Mouse (Mus musculus) left cerebral cortex, postnatal 4 days (tissue): ENCODE measurements at regions not wholly inside any gene's neighbourhood (a gene's known extent, or its start where the extent isn't known, plus 50 kb on each side); places are given as distances from the start of the nearest gene placed in this dataset.

ENCODE experiments used
- DNase-seq: peaks from one replicate; pipeline ENCODE4 v3.0.0-alpha.2; 2022
- intact Hi-C: fragments of 180-260 bp; cut with DNase I; formaldehyde crosslinking; loops from one replicate; pipeline ENCODE4 v1.15.1; 2025

GRCm38 (mm10) chr11:112519076-112519475, 262.9 kb upstream of the Sox9 start:
- no peak for DNase-seq
- intact Hi-C loops = no loop called here

GRCm38 (mm10) chr11:112524983-112525382, 257.0 kb upstream of the Sox9 start:
- no peak for DNase-seq
- intact Hi-C loops = no loop called here

- DNase-seq = no peak
- intact Hi-C loops = no loop called here
These were observed 239.5 kb upstream of the Sox9 start for GRCm38 (mm10) chr11:112542573-112542972.

- DNase-seq = peak; percentile 16
- intact Hi-C loops = no loop called here
These were observed 238.6 kb upstream of the Sox9 start for GRCm38 (mm10) chr11:112543473-112543872.

GRCm38 (mm10) chr11:112545231-112546010, 236.6 kb upstream of the Sox9 start:
- intact Hi-C loops = no loop called here
- DNase-seq = no peak

- intact Hi-C loops = no loop called here
- DNase-seq = no peak
These were observed 235.9 kb upstream of the Sox9 start for GRCm38 (mm10) chr11:112546162-112546561.

- no peak for DNase-seq
- intact Hi-C loops = no loop called here
These were observed 229.2 kb upstream of the Sox9 start for GRCm38 (mm10) chr11:112552838-112553237.

- DNase-seq = no peak
- intact Hi-C loops = no loop called here
These were observed 219.0 kb upstream of the Sox9 start for GRCm38 (mm10) chr11:112563027-112563426.

GRCm38 (mm10) chr11:112564706-112565215, 217.3 kb upstream of the Sox9 start:
- no peak for DNase-seq
- intact Hi-C loops = no loop called here

GRCm38 (mm10) chr11:112566071-112566470, 216.0 kb upstream of the Sox9 start:
- DNase-seq = no peak
- intact Hi-C loops = no loop called here

- no peak for DNase-seq
- intact Hi-C loops = no loop called here
These were observed 194.6 kb upstream of the Sox9 start for GRCm38 (mm10) chr11:112587386-112587785.

GRCm38 (mm10) chr11:112588088-112588487, 193.9 kb upstream of the Sox9 start:
- no peak for DNase-seq
- intact Hi-C loops = no loop called here

GRCm38 (mm10) chr11:112590214-112590613, 191.8 kb upstream of the Sox9 start:
- intact Hi-C loops = no loop called here
- no peak for DNase-seq

GRCm38 (mm10) chr11:112592411-112593020, 189.5 kb upstream of the Sox9 start:
- intact Hi-C loops = no loop called here
- no peak for DNase-seq

GRCm38 (mm10) chr11:112593821-112594220, 188.2 kb upstream of the Sox9 start:
- intact Hi-C loops = no loop called here
- no peak for DNase-seq

GRCm38 (mm10) chr11:112607359-112607758, 174.7 kb upstream of the Sox9 start:
- intact Hi-C loops = no loop called here
- no peak for DNase-seq

- no peak for DNase-seq
- intact Hi-C loops = no loop called here
These were observed 172.7 kb upstream of the Sox9 start for GRCm38 (mm10) chr11:112609277-112609676.

- no peak for DNase-seq
- intact Hi-C loops = loop anchor here (5.0 kb wide), 1 partner anchor 759 kb away; no protein-coding TSS in a partner anchor
These were observed 171.0 kb upstream of the Sox9 start for GRCm38 (mm10) chr11:112611073-112611472.

- no peak for DNase-seq
- intact Hi-C loops = no loop called here
These were observed 166.4 kb upstream of the Sox9 start for GRCm38 (mm10) chr11:112615629-112616028.

GRCm38 (mm10) chr11:112616942-112617341, 165.1 kb upstream of the Sox9 start:
- intact Hi-C loops = no loop called here
- no peak for DNase-seq

- peak; percentile 36 for DNase-seq
- intact Hi-C loops = no loop called here
These were observed 161.1 kb upstream of the Sox9 start for GRCm38 (mm10) chr11:112620916-112621315.
